Mouse (Mus musculus): ENCODE data around the gene Chpt1.

Gene Chpt1

GRCm38 (mm10) chr10:88404220-88404619 is 99.7 kb downstream of the Chpt1 start:
- no peak for DNase-seq (ENCODE audit: low spot score in 2 of 2)

GRCm38 (mm10) chr10:88403021-88403420 is 100.9 kb downstream of the Chpt1 start:
- no peak for DNase-seq (ENCODE audit: low spot score in 2 of 2)

Data from frontal cortex, postnatal 14 days (tissue).